Mouse (Mus musculus): ENCODE measurements around the gene 2410137M14Rik. TPM values are rescaled to one million over a fixed set of nuclear protein-coding genes. Genes with fewer than 3 reads are reported as not detected.
A peak's percentile ranks its signal among the peaks of the same experiment; 100 is the strongest.

The 2410137M14Rik gene
- total RNA-seq, 2 experiments from 2014 or later: not detected

DNA sequence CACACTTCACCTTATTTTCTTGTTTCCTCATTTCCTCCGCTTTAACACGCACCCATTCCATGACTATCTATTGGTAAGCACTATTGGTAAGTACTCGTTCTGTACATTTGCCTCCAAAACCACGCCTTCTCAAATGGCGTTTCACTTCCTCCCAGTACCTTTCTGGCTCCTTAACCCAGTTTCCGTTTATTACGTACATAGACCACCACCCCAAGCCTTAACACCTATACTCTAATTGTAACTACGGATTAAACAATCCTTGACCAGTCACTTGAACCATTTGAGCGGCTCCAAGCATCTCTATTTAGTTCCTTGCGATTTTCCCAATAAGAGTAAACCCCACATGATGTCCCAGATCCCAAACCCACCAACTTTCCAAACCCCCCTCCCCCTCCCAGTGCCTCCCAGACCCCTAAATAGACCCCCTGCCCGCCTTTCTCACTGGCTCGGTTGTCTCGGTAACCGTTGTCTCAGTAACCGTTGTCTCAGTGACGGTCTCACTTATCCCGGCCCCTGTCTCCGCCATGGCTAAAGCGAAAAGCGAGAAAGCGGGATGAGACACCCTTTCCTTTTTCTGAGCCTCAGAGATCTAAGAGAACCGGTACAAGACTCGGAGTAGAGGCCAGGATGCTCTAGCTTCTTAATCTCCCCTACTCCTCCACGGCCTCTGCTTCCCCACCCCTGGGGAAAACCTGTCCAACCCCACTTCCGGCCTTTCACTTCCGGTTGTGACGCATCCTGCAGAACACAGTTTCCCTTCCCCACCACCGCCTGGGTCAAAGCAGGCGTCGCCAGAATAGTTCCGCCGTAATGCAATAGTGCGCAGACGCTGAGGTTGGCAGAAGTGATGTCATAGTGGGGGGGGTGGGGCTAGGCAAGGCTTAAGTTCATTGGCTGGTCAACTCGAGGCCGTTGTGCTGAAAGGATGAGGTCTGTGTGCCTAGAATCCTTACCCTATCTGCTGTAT, 29.8 kb downstream of the 2410137M14Rik start, which contains the start of gene Ppp1r11:
Gene Ppp1r11 (minus strand): TSS at position 761 of the 967 bp plus-strand sequence.
- peak; percentile 95 to 98 for DNase-seq (ENCODE audit: low spot score in 2 of 2)

DNA sequence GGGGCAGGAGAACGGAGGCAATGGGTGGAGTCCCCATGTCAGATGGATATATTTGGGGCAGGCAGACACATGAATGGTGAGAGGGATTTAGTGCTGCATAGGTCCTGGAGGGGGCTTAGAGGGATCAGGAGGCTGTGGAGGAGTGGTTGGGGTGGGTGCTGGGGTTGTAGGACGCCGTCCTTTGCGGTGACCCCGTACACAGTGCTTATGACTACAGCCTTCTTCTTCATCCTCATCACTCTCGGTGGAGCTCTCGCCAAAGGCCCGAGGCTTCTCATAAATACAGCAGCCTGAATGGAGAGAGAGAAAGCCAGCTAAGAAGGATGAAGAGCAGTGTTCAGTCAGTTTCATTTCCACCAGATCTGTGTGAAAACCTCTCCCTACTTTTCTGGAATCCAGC, 31.8 kb downstream of the 2410137M14Rik start:
- no peak for DNase-seq (ENCODE audit: low spot score in 2 of 2)

DNA sequence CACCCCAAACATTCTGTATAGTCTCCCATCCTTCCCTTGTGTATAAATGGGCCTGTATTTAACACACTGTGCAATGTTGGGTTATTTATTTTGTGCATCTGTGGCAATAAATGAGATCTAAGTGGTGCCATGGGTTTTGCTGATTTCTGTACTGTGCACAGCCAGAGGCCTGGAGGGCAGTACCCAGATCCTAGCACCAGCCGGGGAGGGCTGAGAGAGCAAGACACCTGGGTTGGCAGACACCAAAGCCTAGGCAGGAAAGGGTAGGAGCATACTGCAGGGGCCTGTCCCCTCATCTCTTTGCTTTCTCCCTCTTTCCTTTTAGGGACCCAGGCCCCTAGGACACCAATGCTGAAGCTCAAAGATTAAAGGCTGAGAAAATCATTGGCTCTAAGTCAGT, 32.8 kb downstream of the 2410137M14Rik start:
- DNase-seq (ENCODE audit: low spot score in 2 of 2): no peak

DNA sequence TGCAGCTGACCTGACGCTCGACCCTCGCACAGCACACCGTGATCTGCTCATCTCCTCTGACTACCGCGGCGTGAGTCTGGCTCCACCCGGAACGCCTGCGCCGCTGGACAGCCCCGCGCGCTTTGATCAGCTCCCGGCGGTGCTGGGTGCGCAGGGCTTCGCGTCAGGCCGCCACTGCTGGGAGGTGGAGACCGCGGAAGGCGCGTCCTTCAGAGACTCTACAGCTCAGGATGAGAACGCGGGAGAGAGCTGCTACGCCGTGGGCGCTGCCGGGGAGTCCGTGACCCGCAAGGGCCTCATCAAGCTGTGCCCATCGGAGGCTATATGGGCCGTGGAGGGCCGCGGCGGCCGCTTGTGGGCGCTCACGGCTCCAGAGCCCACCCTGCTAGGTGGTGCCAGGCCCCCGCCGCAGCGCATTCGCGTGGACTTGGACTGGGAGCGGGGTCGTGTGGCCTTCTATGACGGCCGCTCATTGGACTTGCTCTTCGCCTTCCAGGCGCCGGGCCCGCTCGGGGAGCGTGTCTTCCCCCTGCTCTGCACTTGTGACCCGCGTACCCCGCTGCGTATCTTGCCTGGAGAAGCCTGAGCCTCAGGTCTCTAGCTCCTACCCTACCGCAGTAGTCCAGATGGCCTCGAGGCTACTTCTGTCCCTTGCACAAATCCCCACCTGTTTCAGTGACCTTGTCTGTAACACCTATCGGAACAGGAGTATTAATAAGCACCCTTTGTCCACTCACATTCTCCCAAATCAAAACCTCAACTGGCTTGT, 33.8 kb downstream of the 2410137M14Rik start:
- peak; percentile 52 to 64 for DNase-seq (ENCODE audit: low spot score in 2 of 2)

DNA sequence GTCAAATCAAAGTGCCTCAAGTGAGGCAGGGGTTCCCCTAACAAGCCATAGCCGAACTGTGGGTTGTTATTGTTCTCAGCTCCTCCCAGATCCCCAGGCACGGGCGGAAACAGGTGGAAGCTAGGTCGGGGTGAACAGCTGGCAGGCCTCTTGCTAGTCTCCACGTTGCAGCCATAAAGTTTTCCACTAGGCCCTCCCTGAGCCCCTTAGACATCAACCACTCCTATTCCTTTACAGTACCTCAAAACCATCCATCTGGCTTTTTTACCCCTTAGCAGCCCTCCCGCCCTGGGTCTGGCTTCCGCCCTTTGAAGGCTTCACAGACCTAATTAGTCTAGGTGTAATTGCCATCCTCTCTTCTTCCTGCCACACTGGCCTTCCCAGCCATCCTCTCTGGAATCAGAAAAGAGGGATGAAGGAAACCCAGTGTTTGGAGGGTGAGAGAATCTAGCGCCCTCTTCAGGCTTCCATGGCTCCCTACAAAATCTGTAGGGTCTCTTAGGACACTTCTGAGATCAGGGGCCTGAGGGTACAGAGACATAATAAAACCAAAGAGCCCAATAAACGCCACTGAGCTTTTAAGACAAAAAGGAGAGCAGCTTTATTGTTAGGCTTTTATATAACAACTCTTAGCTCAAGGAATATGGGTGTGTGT, 36.8 kb downstream of the 2410137M14Rik start:
- no peak for DNase-seq (ENCODE audit: low spot score in 2 of 2)

DNA sequence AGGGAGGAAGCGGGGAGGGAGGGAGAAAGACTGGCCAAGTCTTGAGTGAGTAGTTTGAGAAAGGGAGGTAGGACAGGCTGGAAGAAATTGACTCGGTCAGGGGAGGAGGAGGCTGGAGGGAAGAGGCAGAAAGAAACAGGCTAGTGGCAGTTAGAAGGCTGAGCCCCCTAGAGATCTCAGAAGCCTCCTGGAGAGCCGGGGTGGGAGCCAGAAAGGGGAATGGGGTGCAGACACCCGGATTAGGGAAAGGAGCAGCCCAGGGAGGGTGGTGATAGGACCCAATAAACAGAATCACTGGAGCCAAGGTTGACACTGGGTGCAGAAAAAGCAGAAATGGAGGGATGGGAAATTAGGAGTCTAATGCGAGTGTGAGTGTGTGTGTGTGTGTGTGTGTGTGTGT, 37.3 kb downstream of the 2410137M14Rik start:
- no peak for DNase-seq (ENCODE audit: low spot score in 2 of 2)

DNA sequence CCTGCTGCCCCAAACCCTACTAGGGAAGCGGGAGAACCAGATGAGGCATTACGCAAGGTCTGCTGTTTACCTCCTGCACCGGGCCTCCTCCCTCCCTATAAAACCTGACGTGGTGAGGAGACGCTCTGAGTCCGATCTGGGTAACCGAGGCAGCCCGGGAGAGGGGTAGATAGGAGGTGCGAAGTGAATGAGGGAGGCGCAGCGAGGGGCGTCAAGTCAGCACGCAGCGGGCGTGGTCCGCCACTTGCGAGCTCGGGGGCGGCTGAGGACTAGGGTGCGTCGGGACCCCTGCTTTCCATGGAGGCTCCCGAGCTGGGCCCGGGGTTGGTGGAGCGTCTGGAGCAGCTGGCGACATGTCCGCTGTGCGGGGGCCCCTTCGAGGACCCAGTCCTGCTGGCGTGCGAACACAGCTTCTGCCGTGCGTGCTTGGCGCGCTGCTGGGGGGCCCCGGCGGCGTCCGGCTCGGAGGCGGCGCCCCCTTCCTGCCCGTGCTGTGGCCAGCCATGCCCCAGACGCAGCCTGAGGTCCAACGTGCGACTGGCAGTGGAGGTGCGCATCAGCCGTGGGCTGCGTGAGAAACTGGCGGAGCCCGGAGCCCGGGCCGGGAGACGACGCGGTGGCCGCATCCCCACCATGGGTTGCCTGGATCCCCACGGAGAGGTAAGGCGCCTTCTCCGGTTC, 38.1 kb downstream of the 2410137M14Rik start, which contains the start of gene Rnf39:
Gene Rnf39 (plus strand): TSS at position 128 of the 681 bp plus-strand sequence.
- no peak for DNase-seq (ENCODE audit: low spot score in 2 of 2)

DNA sequence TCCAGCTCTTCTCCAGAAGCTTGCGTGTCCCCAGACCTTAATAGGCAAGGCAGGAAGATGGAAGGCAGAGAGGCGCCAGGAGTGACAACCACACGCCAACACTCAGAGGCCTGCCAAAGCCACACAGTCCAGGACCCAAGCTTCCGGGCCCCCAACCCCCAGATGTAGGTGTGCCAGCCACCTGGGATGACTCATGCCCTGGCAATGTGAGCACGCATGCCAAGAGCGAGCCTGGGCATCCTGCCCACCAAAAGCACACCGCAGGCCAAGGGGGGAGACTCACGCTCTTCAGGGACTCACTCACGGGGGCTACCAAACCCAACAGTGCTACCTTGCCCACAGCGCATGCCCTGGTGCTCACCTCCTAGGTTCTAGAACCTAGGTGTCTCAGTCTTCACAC, 38.6 kb downstream of the 2410137M14Rik start:
- DNase-seq (ENCODE audit: low spot score in 2 of 2): no peak

- DNase-seq (ENCODE audit: low spot score in 2 of 2): no peak
Measured at GRCm38 (mm10) chr17:36938056-36938455, 43.0 kb downstream of the 2410137M14Rik start.

- DNase-seq (ENCODE audit: low spot score in 2 of 2): no peak
Measured at GRCm38 (mm10) chr17:36931806-36932205, 49.2 kb downstream of the 2410137M14Rik start.

- DNase-seq (ENCODE audit: low spot score in 2 of 2): no peak
Measured at GRCm38 (mm10) chr17:36931130-36931529, 49.9 kb downstream of the 2410137M14Rik start.

GRCm38 (mm10) chr17:36930233-36930632, 50.8 kb downstream of the 2410137M14Rik start:
- no peak for DNase-seq (ENCODE audit: low spot score in 2 of 2)

DNA sequence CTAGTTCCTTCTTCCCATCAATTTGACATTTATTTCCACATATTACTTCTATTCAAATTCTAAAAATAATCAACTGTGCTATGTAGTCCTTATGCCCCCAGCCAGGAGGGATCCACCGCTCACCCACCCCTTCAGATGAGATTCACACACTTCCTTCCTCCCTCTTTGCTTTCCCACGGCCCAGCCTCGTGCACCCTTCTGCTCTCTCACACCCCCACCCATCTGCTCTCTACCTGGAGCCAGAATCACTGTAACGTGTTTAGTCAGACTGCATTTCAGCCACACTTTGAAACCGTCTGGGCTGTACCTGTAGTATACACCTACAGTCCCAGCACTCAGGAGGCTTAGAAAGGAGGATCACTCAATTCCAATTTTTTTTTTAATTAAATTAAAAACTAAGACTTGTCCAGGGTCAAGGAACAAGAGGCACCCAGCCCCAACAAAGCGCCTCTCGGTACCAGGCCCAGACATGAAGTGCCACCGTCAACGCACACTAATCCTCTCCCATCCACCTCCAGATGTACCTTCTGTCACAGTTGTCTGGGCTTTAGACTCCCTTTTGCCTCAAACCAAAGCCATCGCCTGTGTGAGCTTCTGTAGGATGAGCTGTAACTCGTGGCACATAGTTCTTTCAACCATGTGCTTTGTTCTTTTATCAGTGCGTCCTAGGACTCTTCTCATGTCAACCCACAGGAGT, 51.7 kb downstream of the 2410137M14Rik start:
- peak in 1 of 2 experiments; percentile 49 for DNase-seq (ENCODE audit: low spot score in 2 of 2)

Other genes starting within 250 kb of the 2410137M14Rik start
- not detected for gene H2-M10.5, start 208.3 kb downstream of the 2410137M14Rik start, total RNA-seq (2021)
- not detected for gene H2-M10.6, start 169.1 kb downstream of the 2410137M14Rik start, total RNA-seq (2021)
- gene Trim26, start 144.1 kb downstream of the 2410137M14Rik start, total RNA-seq (2021): 10 to 100 TPM; 23.5 to 27.1 TPM
- not detected for gene Trim15, start 114.0 kb downstream of the 2410137M14Rik start, total RNA-seq (2021)
- not detected for gene Trim10, start 111.7 kb downstream of the 2410137M14Rik start, total RNA-seq (2021)
- gene Trim40, start 91.1 kb downstream of the 2410137M14Rik start, total RNA-seq (2021): not detected
- gene Trim31, start 83.1 kb downstream of the 2410137M14Rik start, total RNA-seq (2021): not detected
- 1 to 10 TPM; 4.2 to 4.6 TPM for gene Rnf39, start 38.3 kb downstream of the 2410137M14Rik start, total RNA-seq (2021)
- gene Ppp1r11, start 29.5 kb downstream of the 2410137M14Rik start, total RNA-seq (2021): 10 to 100 TPM; 88.6 to 96.9 TPM
- 10 to 100 TPM; 29.3 to 34.2 TPM for gene Znrd1, start 22.7 kb downstream of the 2410137M14Rik start, total RNA-seq (2021)
- gene Znrd1as, start 22.6 kb downstream of the 2410137M14Rik start, total RNA-seq (2021): 1 to 10 TPM; 5.6 to 5.9 TPM
- 1 to 10 TPM; 2.1 to 3.0 TPM for gene H2-M5, start 8.3 kb upstream of the 2410137M14Rik start, total RNA-seq (2021)
- gene Zfp57, start 19.9 kb upstream of the 2410137M14Rik start, total RNA-seq (2021): 10 to 100 TPM; 33.4 to 34.3 TPM
- gene Mog, start 42.2 kb upstream of the 2410137M14Rik start, total RNA-seq (2021): 10 to 100 TPM; 56.9 to 66.4 TPM
- gene Gabbr1, start 64.7 kb upstream of the 2410137M14Rik start, total RNA-seq (2021): 100 to 1,000 TPM; 609 to 643 TPM
- gene Olfr90, start 107.3 kb upstream of the 2410137M14Rik start, total RNA-seq (2021): under 1 TPM in 1 of 2 experiments, not detected in 1; 0.12 TPM
- gene Olfr91, start 117.0 kb upstream of the 2410137M14Rik start, total RNA-seq (2021): not detected
- gene Olfr92, start 138.9 kb upstream of the 2410137M14Rik start, total RNA-seq (2021): not detected
- not detected for gene Olfr93, start 180.3 kb upstream of the 2410137M14Rik start, total RNA-seq (2021)
- not detected for gene Ubd, start 212.7 kb upstream of the 2410137M14Rik start, total RNA-seq (2021)
- not detected for gene Olfr94, start 219.8 kb upstream of the 2410137M14Rik start, total RNA-seq (2021)
- gene Olfr95, start 231.9 kb upstream of the 2410137M14Rik start, total RNA-seq (2021): not detected
- gene Olfr96, start 238.9 kb upstream of the 2410137M14Rik start, total RNA-seq (2021): not detected